Comparison of ENCODE assay signal across 28 mouse cellular contexts in the genomic region with DNA sequence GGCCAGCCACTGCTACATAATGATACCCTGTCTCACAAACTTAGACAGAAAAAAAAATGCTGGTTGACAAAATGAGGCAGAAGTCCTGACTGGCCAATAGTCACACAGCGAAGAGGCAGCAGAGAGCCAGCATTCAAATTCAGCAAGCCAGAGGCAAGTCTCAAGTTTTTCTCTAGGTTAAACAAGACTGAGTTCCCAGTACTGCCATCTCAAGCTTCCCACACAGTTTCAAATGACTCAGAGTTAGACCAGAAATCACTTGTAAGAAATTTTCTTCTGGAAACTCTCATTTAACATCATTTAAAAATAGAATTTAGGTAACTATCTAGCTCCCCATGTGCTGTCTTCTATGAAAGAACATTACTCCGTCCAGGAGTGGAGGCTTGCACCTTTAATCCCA. TPM values are rescaled to one million over a fixed set of nuclear protein-coding genes. Genes with fewer than 3 reads are reported as not detected.
DNase-seq lines count a peak whose midpoint lies in the region; ATAC-seq and TF ChIP-seq lines count a peak whose summit lies in the region.
"Had no signal": no experiment of that assay in that cellular context is flagged by ENCODE, and none has a peak within 500 bp of the region (broad histone marks: within the 10 kb centered on the region; RNA-seq: fewer than 3 reads in every experiment).

No protein-coding gene starts in this region.

- no peak for TF ChIP-seq CTCF in ES-Bruce4 (IDR thresholded peaks at IDR 0.05; ENCODE audit: low read depth, low read length)
- no peak for TF ChIP-seq CTCF in embryonic fibroblast, embryonic 13.5 days (IDR thresholded peaks at IDR 0.05; ENCODE audit: borderline replicate concordance, insufficient read depth, low read length)

- H3K4me2 ChIP-seq in liver, embryonic 12.5 days, result no peak overlapping the region
- H3K4me2 ChIP-seq: embryonic facial prominence, embryonic 13.5 days; forebrain, embryonic 13.5 days; heart, embryonic 13.5 days; hindbrain, embryonic 13.5 days; intestine, embryonic 15.5 days had no signal

- H3K27me3 ChIP-seq in liver, embryonic 12.5 days (replicated peaks), result no peaks in the 10 kb centered on the region
- H3K27me3 ChIP-seq in ES-Bruce4 (ENCODE audit: control insufficient read depth, insufficient read depth, low read length, poor library complexity, severe bottlenecking), result no peaks in the 10 kb centered on the region
- H3K27me3 ChIP-seq: embryonic facial prominence, embryonic 13.5 days; forebrain, embryonic 13.5 days; heart, embryonic 13.5 days; hindbrain, embryonic 13.5 days; intestine, embryonic 15.5 days had no signal

- no peak for DNase-seq in liver
- DNase-seq in left cerebral cortex, postnatal 10 days (ENCODE audit: extremely low spot score in 1 of 2, low spot score in 2 of 2), result no peak
- DNase-seq: adrenal gland, adult 2 months; adrenal gland, postnatal 14 days; cerebellum, adult 11-12 months; cerebellum, adult 8-10 months; cerebellum, postnatal 10 days; cerebellum, postnatal 36 days; embryo, embryonic 11 days; gastrocnemius, postnatal 25 days; heart, adult 2 months; heart, postnatal 14 days had no signal

- no peaks in the 10 kb centered on the region for H3K9me3 ChIP-seq in liver, embryonic 12.5 days (replicated peaks)
- no peaks in the 10 kb centered on the region for H3K9me3 ChIP-seq in ES-Bruce4 (replicated peaks; ENCODE audit: control insufficient read depth, insufficient read depth, low read length, poor library complexity, severe bottlenecking)
- H3K9me3 ChIP-seq: embryonic facial prominence, embryonic 10.5 days; embryonic facial prominence, embryonic 13.5 days; forebrain, embryonic 10.5 days; forebrain, embryonic 13.5 days; heart, embryonic 10.5 days; heart, embryonic 13.5 days; hindbrain, embryonic 13.5 days; intestine, embryonic 15.5 days had no signal

- H3K4me1 ChIP-seq in liver, embryonic 12.5 days, result peaks cover 43% of the 10 kb centered on the region
- H3K4me1 ChIP-seq in ES-Bruce4 (ENCODE audit: control insufficient read depth, insufficient read depth, low read length), result peaks cover 3% of the 10 kb centered on the region
- no peaks in the 10 kb centered on the region for H3K4me1 ChIP-seq in embryonic fibroblast, embryonic 13.5 days (ENCODE audit: control insufficient read depth, insufficient read depth, low read length)

- no peak for TF ChIP-seq POLR2A in ES-Bruce4 (IDR thresholded peaks at IDR 0.05; ENCODE audit: insufficient read depth, low read length)
- TF ChIP-seq POLR2A in embryonic fibroblast, embryonic 13.5 days (IDR thresholded peaks at IDR 0.05; ENCODE audit: low read depth, low read length), result no peak

- WGBS in liver, embryonic 12.5 days (ENCODE audit: insufficient replicate concordance), result 90% methylated on average over 2 of the region's 2 CpGs

- H3K27ac ChIP-seq in liver, embryonic 12.5 days, result 0 out of 2 replicates have a peak overlapping the region, but pooled peaks have one; percentile 28
- H3K27ac ChIP-seq in ES-Bruce4 (ENCODE audit: insufficient read depth, low read length), result 0 out of 2 replicates have a peak overlapping the region, but pooled peaks have one; percentile 31
- H3K27ac ChIP-seq in embryonic fibroblast, embryonic 13.5 days (ENCODE audit: insufficient read depth, low read length), result peak overlapping the region; percentile 9; the same call in 1 of the 2 replicates
- H3K27ac ChIP-seq: embryonic facial prominence, embryonic 10.5 days; embryonic facial prominence, embryonic 13.5 days; forebrain, embryonic 10.5 days; forebrain, embryonic 13.5 days; heart, adult 2 months; heart, embryonic 10.5 days; heart, embryonic 13.5 days; hindbrain, embryonic 13.5 days; intestine, embryonic 15.5 days had no signal

- peaks cover 70% of the 10 kb centered on the region for H3K36me3 ChIP-seq in liver, embryonic 12.5 days
- H3K36me3 ChIP-seq in ES-Bruce4 (ENCODE audit: control insufficient read depth, insufficient read depth, low read length, poor library complexity, severe bottlenecking), result peaks cover 48% of the 10 kb centered on the region

- intact Hi-C loops in left cerebral cortex, postnatal 10 days (cut with DNase I), result no loop called here

- H3K9ac ChIP-seq in liver, embryonic 12.5 days, result no peak overlapping the region
- no peak overlapping the region for H3K9ac ChIP-seq in ES-Bruce4 (ENCODE audit: low read depth, poor library complexity, severe bottlenecking)
- H3K9ac ChIP-seq: embryonic facial prominence, embryonic 13.5 days; forebrain, embryonic 13.5 days; heart, embryonic 13.5 days; hindbrain, embryonic 13.5 days; intestine, embryonic 15.5 days had no signal

- no peak overlapping the region for H3K4me3 ChIP-seq in liver, embryonic 12.5 days
- no peak overlapping the region for H3K4me3 ChIP-seq in ES-Bruce4 (ENCODE audit: low read depth, low read length)
- no peak overlapping the region for H3K4me3 ChIP-seq in embryonic fibroblast, embryonic 13.5 days (ENCODE audit: insufficient read depth, low read length)
- H3K4me3 ChIP-seq: embryonic facial prominence, embryonic 10.5 days; embryonic facial prominence, embryonic 13.5 days; forebrain, embryonic 10.5 days; forebrain, embryonic 13.5 days; heart, adult 2 months; heart, embryonic 10.5 days; heart, embryonic 13.5 days; hindbrain, embryonic 13.5 days; intestine, embryonic 15.5 days had no signal

- ATAC-seq in liver, embryonic 12.5 days, result no peak
- ATAC-seq in CD4-positive, CD25-positive, alpha-beta regulatory T cell, adult 4 months, result no peak
- ATAC-seq: forebrain, embryonic 13.5 days; forebrain, embryonic 16.5 days; hindbrain, embryonic 16.5 days; intestine, embryonic 15.5 days had no signal

- no peak for TF ChIP-seq EP300 in ES-Bruce4 (IDR thresholded peaks at IDR 0.05; ENCODE audit: insufficient read depth, low read depth, low read length)

RNA-seq across cellular contexts. Expression of a gene that starts 4.1 kb away (rescaled TPM):
- 30.7 and 32.6 TPM in 2 replicates for polyA plus RNA-seq in liver, embryonic 12.5 days (2016; fragmentation: Nextera tagmentation; extraction: Ambion mirVana)
- polyA plus RNA-seq in ES-Bruce4 (2011; ENCODE audit: insufficient read depth, insufficient read length, low read depth, missing spikeins), result 67.6 and 72.7 TPM in 2 replicates
- 39.8 and 48.3 TPM in 2 replicates for polyA plus RNA-seq in embryonic fibroblast, embryonic 13.5 days (2011; ENCODE audit: insufficient read length, low read depth, missing spikeins)
- total RNA-seq in left cerebral cortex, postnatal 10 days (2021), result 10 to 100 TPM; 68.0 to 68.9 TPM
- polyA plus RNA-seq in CD4-positive, CD25-positive, alpha-beta regulatory T cell, adult 4 months (2017; shearing (Covaris generic)), result 10 to 100 TPM; 27.9 to 49.0 TPM

RNA-seq across cellular contexts. Expression of a gene that starts 13.6 kb away (rescaled TPM):
- 18.1 and 18.9 TPM in 2 replicates for polyA plus RNA-seq in liver, embryonic 12.5 days (2016; fragmentation: Nextera tagmentation; extraction: Ambion mirVana)
- 22.2 and 23.5 TPM in 2 replicates for polyA plus RNA-seq in ES-Bruce4 (2011; ENCODE audit: insufficient read depth, insufficient read length, low read depth, missing spikeins)
- 7.8 and 16.1 TPM in 2 replicates for polyA plus RNA-seq in embryonic fibroblast, embryonic 13.5 days (2011; ENCODE audit: insufficient read length, low read depth, missing spikeins)
- total RNA-seq in left cerebral cortex, postnatal 10 days (2021), result 10 to 100 TPM; 16.0 to 16.2 TPM
- polyA plus RNA-seq in CD4-positive, CD25-positive, alpha-beta regulatory T cell, adult 4 months (2017; shearing (Covaris generic)), result 10 to 100 TPM; 29.3 to 43.9 TPM

RNA-seq across cellular contexts. Expression of a gene that starts 13.6 kb away (rescaled TPM):
- polyA plus RNA-seq in liver, embryonic 12.5 days (2016; fragmentation: Nextera tagmentation; extraction: Ambion mirVana), result 62.0 and 63.5 TPM in 2 replicates
- polyA plus RNA-seq in ES-Bruce4 (2011; ENCODE audit: insufficient read depth, insufficient read length, low read depth, missing spikeins), result 79.2 and 85.2 TPM in 2 replicates
- 33.4 and 33.6 TPM in 2 replicates for polyA plus RNA-seq in embryonic fibroblast, embryonic 13.5 days (2011; ENCODE audit: insufficient read length, low read depth, missing spikeins)
- 10 to 100 TPM; 52.7 to 57.0 TPM for total RNA-seq in left cerebral cortex, postnatal 10 days (2021)
- polyA plus RNA-seq in CD4-positive, CD25-positive, alpha-beta regulatory T cell, adult 4 months (2017; shearing (Covaris generic)), result 10 to 100 TPM; 22.1 to 53.5 TPM

RNA-seq across cellular contexts. Expression of a gene that starts 41.3 kb away (rescaled TPM):
- polyA plus RNA-seq in liver, embryonic 12.5 days (2016; fragmentation: Nextera tagmentation; extraction: Ambion mirVana), result 40.3 and 43.6 TPM in 2 replicates
- 36.6 and 37.3 TPM in 2 replicates for polyA plus RNA-seq in ES-Bruce4 (2011; ENCODE audit: insufficient read depth, insufficient read length, low read depth, missing spikeins)
- polyA plus RNA-seq in embryonic fibroblast, embryonic 13.5 days (2011; ENCODE audit: insufficient read length, low read depth, missing spikeins), result 43.3 and 48.7 TPM in 2 replicates
- 10 to 100 TPM; 37.4 to 38.6 TPM for total RNA-seq in left cerebral cortex, postnatal 10 days (2021)
- polyA plus RNA-seq in CD4-positive, CD25-positive, alpha-beta regulatory T cell, adult 4 months (2017; shearing (Covaris generic)), result 100 to 1,000 TPM; 137 to 175 TPM

RNA-seq across cellular contexts. Expression of a gene that starts 41.3 kb away (rescaled TPM):
- polyA plus RNA-seq in liver, embryonic 12.5 days (2016; fragmentation: Nextera tagmentation; extraction: Ambion mirVana), result not detected in 2 replicates
- polyA plus RNA-seq in ES-Bruce4 (2011; ENCODE audit: insufficient read depth, insufficient read length, low read depth, missing spikeins), result 0.27 TPM in 1 of 2 replicates, not detected in the other
- 0.26 TPM in 1 of 2 replicates, not detected in the other for polyA plus RNA-seq in embryonic fibroblast, embryonic 13.5 days (2011; ENCODE audit: insufficient read length, low read depth, missing spikeins)
- total RNA-seq in left cerebral cortex, postnatal 10 days (2021), result 1 to 10 TPM; 2.4 to 2.9 TPM
- polyA plus RNA-seq in CD4-positive, CD25-positive, alpha-beta regulatory T cell, adult 4 months (2017; shearing (Covaris generic)), result not detected
- total RNA-seq: gastrocnemius, adult 8-10 months; gastrocnemius, postnatal 25 days; heart, adult 2 months; heart, postnatal 14 days; hematopoietic stem cell, adult 5-6 weeks had no signal
- polyA plus RNA-seq: forebrain, embryonic 10.5 days; heart, embryonic 10.5 days; intestine, embryonic 15.5 days had no signal
